Mouse (Mus musculus) CH12.LX (cell line): ENCODE results near the gene Krt87.

ENCODE experiments used
- CHD2 ChIP-seq: IDR thresholded peaks from 2 replicates; pipeline ENCODE4 v1.6.1; 2011; ENCODE audit warnings: low read length, improper control_type of control experiment
- CTCF ChIP-seq, 2 experiments: IDR thresholded peaks in 1 of 2; conservative IDR thresholded peaks in 1 of 2; 2 replicates each; pipeline ENCODE4 v1.5.1; 2011 to 2012; ENCODE audit warnings: low read depth in 2 of 2, low read length in 2 of 2, improper control_type of control experiment in 1 of 2, inconsistent platforms in 1 of 2, mild to moderate bottlenecking in 1 of 2, moderate library complexity in 1 of 2
- EP300 ChIP-seq: IDR thresholded peaks from 2 replicates; pipeline ENCODE4 v1.6.1; 2011; ENCODE audit warnings: low read length, improper control_type of control experiment
- ETS1 ChIP-seq: conservative IDR thresholded peaks from 2 replicates; pipeline ENCODE4 v1.6.1; 2012; ENCODE audit warnings: low read depth, mild to moderate bottlenecking, inconsistent platforms, low read length, improper control_type of control experiment, moderate library complexity
- HCFC1 ChIP-seq: IDR thresholded peaks from 2 replicates; pipeline ENCODE4 v1.6.1; 2012; ENCODE audit warnings: low read depth, mild to moderate bottlenecking, inconsistent platforms, low read length, improper control_type of control experiment
- MEF2A ChIP-seq: IDR thresholded peaks from 2 replicates; pipeline ENCODE4 v1.6.1; 2014; ENCODE audit warnings: low read depth, mild to moderate bottlenecking, inconsistent platforms, low read length, improper control_type of control experiment, borderline replicate concordance
- POLR2A ChIP-seq: IDR thresholded peaks from 2 replicates; pipeline ENCODE4 v1.6.1; 2011; ENCODE audit warnings: low read depth, mild to moderate bottlenecking, improper control_type of control experiment, low read length
- POLR2AphosphoS2 ChIP-seq: IDR thresholded peaks from 2 replicates; pipeline ENCODE4 v1.6.1; 2011; ENCODE audit warnings: low read depth, low read length, improper control_type of control experiment
- SIN3A ChIP-seq: IDR thresholded peaks from 2 replicates; pipeline ENCODE4 v1.6.1; 2012; ENCODE audit warnings: low read length, improper control_type of control experiment, inconsistent platforms
- TCF12 ChIP-seq: IDR thresholded peaks from 2 replicates; pipeline ENCODE4 v1.6.1; 2014; ENCODE audit warnings: low read depth, mild to moderate bottlenecking, inconsistent platforms, low read length, improper control_type of control experiment
- ZMIZ1 ChIP-seq: IDR thresholded peaks from 2 replicates; pipeline ENCODE4 v1.6.1; 2012; ENCODE audit warnings: low read depth, mild to moderate bottlenecking, inconsistent platforms, low read length, improper control_type of control experiment

DNA sequence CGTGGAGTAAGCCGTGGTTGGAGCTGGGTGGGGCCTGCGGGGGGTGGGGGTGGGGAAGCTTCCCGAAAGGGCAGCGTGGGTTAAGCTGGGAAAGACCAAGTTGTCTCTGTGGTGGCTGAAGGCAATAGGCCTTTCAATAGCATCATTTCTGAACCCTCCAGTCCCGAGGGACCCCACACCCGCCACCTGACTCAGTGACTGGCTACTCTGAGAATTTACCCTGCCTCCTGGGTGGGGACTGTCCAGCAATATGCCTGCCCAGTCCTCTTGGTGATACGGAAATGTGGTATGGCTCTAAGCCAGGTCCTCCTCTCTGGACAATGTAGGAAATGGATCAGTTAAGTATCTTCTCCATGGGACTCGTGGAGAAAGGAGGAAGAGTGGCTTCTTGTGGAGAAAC, 56.8 kb downstream of the Krt87 start:
- no peak for TF ChIP-seq SIN3A
- TF ChIP-seq POLR2AphosphoS2 = no peak
- TF ChIP-seq CTCF (conservative IDR thresholded peaks at IDR 0.05 in 1 of 2, IDR thresholded peaks at IDR 0.05 in 1 of 2; ENCODE audit: low read depth in 2 of 2, low read length in 2 of 2) = no peak
- TF ChIP-seq ETS1 = peak; percentile 29; the same call in 1 of the 2 replicates
- no peak for TF ChIP-seq TCF12
- 0 out of 2 replicates have a peak, but pooled peaks have one; percentile 14 for TF ChIP-seq EP300
- TF ChIP-seq POLR2A = no peak
- TF ChIP-seq ZMIZ1 = no peak
- TF ChIP-seq MEF2A = no peak
- no peak; the same call in 1 of the 2 replicates for TF ChIP-seq CHD2
- no peak for TF ChIP-seq HCFC1
